Mouse (Mus musculus) adrenal gland, postnatal 14 days (tissue): Measurements from ENCODE around the gene Nppa. TPM values are rescaled to one million over a fixed set of nuclear protein-coding genes. Genes with fewer than 3 reads are reported as not detected.

Source experiments
- DNase-seq: peaks from one replicate; pipeline ENCODE4 v3.0.0; 2021; ENCODE audit warnings: mixed read lengths
- long read RNA-seq, 2 experiments: library from polyadenylated mRNA; stranded (forward); transcript quantifications; one replicate each; pipeline ENCODE4 v2.0.0; 2021
- total RNA-seq: library from RNA; stranded (reverse); gene quantifications from 2 replicates; pipeline ENCODE4 v1.2.3, GENCODE M21; 2021

Nppa gene
- total RNA-seq: not detected in 2 replicates
- long read RNA-seq, experiment 1: 0 reads
- long read RNA-seq, experiment 2: 0 reads

DNA sequence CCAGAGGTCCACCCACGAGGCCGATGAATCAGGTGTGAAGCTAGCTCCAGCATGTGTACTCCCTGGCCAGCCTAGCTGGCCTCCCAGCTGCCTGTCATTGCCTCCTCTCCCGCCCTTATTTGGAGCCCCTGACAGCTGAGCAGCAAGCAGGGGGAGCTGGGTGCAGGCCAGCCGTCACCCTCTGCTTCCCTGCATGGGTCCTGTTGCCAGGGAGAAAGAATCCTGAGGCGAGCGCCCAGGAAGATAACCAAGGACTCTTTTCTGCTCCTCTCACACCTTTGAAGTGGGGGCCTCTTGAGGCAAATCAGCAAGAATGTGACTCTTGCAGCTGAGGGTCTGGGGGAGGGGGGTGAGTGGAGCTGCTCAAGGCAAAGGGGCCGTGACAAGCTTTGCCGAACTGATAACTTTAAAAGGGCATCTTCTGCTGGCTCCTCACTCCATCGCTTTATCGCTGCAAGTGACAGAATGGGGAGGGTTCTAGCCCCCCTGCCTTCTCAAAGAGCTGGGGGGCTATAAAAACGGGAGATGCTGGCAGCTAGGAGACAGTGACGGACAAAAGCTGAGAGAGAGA, at the start of gene Nppa:
Gene Nppa, plus strand, starts transcription at position 521 of the 571 bp plus-strand sequence.
- DNase-seq: no peak

DNA sequence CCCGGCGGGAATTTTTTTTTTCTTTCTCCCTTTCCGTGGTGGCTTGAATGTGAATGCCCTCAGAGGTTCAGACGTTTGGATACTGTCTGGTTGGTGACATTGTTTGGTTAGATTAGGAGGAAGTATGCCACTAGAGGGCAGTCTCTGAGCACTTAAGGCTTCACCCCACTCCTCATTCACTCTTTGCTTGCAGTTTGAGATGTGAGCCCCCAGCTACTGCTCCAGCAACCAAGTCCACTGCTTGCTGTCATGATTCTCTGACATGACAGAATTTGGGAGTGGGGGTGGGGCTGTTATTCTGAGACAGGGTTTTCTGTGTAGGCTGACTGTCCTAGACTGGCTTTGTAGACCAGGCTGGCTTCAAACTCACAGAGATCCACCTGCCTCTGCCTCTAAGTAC, 46.9 kb upstream of the Nppa start:
- peak; percentile 39 for DNase-seq

DNA sequence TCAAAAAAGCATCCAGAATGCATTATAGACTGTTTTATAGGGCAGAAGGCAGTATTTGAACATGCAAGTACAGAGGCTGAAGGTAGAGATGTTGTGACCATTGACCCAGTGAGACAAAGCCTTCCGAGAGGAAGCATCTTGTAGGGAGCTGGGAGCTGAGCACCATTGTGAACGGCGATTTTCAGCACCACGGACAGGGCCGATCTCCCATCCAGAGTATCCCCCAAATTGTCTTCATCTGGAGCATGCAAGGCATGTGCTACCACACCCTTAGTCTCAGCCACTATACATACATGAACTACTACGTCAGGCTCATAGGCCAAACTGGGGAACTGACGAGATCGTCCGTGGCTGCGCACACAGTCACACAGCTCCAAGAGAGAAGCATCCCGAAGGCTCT, 43.4 kb upstream of the Nppa start:
- DNase-seq: peak; percentile 52

DNA sequence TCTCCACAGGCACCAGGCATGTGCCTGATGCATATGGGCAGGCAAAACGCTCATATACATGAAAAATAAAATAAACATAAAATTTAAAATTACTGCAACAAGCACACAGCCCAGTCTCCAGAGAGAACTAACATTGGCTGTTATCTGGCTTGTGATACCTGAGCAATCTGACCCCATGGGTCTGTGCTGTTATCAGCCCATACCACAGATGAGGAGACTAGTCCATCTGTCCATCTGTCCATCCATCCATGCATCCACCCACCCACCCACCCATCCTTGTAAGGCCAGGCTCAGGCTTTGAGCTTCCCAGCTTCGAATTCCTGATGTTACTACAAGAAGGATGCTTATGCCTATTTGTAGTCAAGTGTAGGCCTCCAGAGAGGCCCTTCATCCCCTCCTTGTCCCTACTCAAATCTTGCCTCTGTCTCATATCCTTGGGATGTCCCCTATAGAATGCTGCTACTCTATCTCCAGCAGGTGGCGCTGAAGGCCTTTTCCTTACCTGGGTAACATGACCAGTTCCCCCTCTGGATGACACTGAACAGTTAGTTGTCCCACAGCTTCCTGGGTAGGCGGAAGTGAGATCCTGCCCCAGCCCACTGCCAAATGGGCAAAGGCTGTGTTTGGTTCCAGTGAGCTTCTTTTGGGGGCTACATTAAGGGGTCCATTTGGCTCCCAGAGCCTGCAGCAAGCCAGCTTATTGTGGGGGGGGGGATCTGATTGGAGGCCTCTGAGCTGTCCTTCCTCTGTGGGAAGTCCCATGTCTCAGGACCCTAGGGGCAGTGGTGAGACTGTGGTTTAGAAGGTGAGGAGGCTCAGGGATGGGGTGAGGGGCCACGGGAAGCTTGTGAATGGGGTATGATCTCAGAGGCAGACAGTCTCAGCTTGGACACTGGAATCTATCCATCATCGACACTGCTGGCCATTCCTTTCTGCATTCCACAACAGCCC, 40.4 kb upstream of the Nppa start:
- peak; percentile 87 for DNase-seq

DNA sequence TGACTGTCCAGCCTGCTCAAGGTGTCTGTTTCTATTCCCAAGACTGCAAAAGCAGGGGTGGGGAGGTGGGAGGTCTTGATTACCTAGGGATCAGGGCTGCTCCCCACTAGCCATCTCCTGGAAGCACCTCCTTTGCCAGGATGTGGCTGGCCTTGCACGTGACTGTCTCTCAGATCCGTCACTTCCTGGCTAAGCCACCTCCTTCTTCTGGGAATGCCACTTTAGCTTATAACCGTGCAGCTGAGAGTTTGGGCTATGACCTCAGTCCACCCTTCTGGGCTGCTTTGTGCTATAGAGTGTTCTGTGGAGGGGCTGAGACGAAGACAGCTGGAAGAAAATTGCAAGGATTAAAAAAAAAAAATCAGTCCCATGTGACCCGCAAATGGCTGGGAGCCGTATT, 37.7 kb upstream of the Nppa start:
- DNase-seq: peak; percentile 3

DNA sequence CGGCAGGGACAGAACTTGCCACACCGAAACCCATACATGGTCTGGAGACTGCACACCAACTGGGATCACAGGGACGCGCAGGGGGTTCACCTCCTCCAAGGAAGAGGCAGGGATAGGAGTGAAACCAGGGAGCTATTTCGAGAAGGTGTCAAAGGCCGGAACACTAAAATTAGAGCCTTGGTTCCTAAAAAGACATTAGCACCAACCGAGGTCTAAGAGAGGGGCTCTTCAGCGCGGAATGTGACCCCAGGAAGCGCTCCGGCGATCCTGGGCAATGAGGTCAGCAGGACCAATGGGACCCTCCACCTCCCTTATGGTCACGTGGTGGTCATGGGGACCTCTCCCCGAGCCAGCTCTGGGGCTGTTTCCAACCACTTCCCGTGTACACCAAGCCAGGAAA, 36.9 kb upstream of the Nppa start:
- DNase-seq: peak; percentile 2

DNA sequence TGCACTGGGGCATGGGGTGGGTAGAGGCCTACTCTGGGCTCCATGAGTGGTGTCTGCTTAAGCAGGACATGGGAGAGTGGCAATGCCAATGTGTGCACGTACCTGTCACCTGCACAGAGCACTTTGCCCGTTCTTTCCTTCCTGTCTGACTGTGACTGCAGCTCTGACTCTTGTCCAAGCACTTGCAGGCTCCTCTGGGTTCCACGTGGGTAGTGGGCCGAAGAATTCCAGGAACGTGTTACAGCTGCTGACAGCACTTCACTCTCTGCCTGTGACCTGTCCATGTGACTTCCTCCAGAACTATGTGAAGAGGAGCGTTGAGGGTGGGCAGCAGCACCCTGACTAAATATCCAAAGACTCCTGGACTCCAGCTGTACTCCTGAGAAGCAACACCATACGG, 34.8 kb upstream of the Nppa start:
- DNase-seq: no peak

DNA sequence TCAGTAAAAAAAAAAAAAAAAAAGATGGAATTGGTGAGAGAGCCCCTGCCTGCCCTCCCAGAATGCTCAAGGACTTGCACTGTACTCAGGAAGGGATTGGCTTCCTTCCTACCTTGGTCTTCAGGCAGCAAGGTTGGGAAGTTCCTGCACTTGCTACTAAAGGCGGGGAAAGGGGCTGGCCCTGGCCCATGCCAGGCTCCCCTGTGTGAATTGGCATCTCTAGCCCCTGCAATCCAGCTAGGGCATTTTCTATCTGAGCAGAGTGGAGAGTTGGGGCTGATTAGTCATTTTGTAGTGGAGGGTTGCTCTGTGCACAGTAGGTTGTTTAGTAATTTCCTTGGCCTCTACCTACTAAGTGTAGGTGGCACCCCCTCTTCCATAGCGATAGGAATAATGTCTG, 31.7 kb upstream of the Nppa start:
- DNase-seq: no peak

DNA sequence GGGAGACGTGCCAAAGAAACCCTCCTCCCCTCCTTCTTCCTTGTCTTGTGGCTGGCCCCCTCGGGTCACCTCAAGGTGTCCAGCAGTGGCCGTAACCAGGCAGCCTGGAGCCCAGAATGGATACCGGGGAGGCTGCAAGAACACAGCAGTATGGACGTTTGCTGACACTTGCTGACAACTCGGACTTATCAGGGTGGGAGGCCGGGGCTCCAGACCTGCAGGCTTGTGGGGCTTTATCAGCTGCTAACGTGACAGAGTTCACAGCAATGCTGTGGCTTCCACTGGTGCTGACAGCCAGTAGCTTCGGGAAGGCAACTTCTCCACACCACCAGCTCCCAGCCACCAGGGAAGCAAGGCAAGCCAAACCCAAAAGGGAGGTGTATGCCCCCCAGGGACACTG, 31.2 kb upstream of the Nppa start:
- DNase-seq: no peak

DNA sequence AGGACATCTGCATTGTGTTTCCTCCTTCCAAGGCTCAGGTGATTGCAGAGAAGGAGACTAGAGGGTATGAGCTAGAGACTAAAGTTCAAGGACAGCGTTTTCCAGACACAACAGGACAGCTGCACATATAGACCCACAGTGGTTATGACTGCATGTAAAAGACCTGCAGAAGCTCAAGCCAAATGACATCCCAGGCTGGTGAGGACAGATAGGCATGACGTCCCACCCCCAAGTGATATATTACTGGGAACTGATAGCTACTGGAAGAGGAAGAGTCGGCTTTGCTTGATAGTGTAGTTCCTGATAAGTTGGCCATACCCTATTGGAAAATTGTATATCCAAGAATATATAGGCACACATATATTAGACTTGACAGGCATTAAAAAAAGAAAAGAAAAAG, 24.3 kb upstream of the Nppa start:
- DNase-seq: no peak

DNA sequence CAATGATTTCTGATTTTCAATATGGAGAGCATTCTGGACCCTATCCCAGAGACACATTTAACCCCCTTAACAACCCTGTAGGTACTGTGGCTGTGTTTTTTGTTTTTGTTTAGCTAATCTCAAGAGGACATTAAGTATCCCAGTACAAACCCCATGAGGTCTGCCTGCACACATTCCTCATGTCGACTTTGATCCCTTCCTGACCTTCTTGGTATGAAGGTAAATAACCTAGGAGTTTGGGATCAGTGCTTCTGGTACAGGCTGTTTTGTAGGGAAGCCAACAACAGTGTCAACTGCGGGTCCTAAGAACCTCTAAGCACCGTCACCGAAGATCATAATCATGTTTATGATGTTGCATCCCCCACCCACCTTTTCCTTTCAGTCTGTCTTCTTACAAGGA, 22.8 kb upstream of the Nppa start:
- DNase-seq: no peak

DNA sequence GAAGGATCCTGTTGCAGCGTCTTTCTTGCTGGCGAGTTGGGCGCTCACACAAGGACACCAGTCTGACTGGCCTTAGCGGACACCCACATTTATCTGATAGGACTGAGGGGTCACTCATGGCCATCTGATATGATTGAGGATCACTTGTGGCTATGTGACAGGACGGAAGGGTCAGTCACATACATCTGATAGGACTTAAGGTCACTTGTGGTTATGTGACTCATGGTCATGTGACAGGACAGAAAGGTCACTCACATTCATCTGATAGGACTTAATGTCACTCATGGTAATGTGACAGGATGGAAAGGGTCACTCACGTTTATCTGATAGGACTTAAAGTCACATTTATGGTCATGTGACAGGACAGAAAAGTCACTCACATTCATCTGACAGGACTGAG, 22.1 kb upstream of the Nppa start:
- DNase-seq: peak; percentile 37

DNA sequence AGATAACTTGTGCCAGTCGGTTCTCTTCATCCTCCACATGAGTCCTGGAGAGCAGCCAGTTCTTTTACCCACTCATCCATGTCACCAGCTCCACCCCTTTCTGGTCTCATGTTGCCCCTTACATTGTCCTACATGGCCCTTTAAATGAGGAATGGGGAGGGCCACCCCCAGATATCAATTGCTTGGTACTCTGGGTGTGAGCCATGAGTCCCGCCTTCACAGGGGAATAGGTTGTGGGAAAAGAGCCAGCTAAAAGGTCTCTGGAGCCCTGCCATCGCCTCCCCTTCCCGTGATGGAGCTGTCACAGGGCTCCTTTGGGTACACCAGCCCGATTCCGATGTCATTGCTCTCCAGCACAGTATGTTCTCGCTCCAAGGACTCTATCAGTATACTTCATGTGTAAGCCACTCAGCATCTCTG, 21.1 kb upstream of the Nppa start:
- no peak for DNase-seq

DNA sequence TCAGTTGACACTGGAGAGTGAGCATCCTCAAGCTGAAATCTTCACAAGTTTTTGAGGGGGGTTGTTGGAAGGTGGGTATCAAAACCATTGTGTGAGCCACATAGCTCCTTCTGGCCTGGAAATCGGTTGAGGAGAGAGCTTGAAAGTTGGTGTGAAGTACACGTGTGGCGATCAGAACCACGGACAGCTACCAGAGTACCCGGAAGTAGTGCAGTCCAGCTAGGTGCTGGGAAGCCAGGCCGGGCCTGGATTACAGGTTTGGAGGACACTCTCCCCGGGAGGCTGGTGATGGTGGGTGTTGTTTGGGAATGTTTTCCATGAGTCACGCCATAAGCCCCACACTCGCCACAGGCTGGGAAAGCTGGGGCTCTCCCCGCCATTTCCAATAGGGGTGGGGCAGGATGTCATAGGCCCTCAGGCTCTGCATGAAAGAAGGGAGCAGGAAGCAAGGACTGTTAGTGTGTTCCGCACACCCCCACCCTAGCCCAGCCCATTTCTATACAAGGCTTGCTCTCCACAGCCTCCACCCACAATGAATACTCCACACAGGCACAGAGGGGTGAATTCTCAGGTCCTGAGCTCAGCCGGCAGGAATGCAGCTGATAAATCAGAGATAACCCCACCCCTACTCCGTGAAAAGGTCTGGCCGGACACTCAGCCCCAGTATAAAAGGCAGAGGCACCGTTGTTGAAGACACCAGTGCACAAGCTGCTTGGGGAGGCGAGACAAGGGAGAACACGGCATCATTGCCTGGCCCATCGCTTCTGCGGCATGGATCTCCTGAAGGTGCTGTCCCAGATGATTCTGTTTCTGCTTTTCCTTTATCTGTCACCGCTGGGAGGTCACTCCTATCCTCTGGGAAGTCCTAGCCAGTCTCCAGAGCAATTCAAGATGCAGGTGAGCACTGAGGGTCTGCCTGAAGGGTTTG, 15.1 kb upstream of the Nppa start, which contains the start of gene Nppb:
Gene Nppb, plus strand, starts transcription at position 584 of the 928 bp plus-strand sequence.
- peak; percentile 76 for DNase-seq

DNA sequence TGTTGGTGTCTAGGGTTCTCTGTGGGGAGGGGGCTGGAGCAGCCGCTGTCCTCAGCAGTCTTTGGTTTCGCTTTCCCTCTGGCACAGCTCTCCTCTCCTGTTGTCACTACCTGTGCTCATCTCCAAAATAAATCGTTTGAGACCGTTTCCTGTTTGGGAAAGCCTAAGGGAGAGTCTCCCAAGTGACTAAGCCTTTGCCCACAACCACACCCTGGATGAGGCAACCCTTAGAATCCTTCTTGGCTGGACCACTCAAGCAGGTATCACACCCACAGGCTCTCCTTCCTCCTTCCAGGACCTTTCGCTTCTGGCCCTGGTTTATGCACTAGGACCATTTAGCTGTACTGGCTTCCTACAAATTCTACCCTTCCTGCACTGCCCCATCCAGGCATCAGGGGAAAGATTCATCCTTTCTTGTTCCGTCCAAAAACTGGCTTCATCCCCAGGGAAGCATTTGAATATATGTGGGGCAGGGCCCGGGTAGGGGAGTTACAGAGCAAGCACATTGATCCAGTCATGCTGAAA, 6.9 kb upstream of the Nppa start:
- no peak for DNase-seq

DNA sequence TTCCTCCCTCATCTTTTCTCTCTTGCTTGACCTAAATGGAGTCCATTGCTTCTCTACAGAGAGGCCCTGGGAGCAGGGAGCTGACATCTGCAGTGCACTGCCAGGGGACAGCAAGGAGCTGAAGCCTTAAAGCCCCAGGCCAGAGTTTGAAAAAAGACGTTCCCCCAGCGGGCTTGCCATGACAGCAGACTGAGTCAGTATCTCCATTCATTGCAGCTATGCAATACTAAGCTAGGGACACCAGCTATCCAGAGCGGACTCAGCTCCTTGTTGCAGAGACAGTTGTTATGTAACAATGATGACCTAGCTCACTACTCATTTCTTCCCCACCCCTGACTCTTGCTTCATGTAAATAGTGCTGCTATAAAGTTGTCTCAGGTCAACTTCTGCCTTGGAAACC, 5.2 kb upstream of the Nppa start:
- DNase-seq: no peak

DNA sequence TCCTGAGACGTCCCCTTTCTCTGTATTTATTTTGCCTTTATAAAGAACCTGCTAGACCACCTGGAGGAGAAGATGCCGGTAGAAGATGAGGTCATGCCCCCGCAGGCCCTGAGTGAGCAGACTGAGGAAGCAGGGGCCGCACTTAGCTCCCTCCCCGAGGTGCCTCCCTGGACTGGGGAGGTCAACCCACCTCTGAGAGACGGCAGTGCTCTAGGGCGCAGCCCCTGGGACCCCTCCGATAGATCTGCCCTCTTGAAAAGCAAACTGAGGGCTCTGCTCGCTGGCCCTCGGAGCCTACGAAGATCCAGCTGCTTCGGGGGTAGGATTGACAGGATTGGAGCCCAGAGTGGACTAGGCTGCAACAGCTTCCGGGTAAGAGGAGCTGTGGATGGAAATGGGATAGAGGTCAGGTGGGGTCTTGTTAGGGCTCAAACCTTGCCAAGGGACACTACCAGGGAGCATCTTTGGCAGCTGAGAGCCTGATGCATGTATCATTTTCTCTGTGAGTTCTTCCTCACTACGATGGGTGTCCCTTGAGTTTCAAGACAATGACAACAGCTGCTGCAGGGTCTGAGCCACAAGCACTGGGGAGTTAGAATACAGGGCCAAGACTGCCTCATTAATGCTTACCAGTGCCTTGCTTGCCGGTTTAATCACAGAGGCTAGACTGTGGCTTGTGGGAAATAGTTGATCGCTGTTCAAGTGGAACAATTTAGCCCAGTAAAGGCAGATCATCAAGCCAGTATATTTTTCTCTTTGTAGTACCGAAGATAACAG, 679 bp downstream of the Nppa start:
- no peak for DNase-seq

DNA sequence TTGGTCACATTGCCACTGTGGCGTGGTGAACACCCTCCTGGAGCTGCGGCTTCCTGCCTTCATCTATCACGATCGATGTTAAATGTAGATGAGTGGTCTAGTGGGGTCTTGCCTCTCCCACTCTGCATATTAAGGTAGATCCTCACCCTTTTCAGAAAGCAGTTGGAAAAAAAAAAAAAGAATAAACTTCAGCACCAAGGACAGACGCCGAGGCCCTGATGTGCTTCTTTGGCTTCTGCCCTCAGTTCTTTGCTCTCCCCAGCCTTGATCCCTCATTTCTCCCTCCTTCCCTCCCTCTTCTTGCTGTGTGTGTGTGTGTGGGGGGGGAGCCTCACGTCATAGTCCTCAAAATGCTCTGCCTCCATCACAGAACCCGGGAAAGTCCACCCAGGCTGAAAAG, 1.3 kb downstream of the Nppa start:
- DNase-seq: no peak

DNA sequence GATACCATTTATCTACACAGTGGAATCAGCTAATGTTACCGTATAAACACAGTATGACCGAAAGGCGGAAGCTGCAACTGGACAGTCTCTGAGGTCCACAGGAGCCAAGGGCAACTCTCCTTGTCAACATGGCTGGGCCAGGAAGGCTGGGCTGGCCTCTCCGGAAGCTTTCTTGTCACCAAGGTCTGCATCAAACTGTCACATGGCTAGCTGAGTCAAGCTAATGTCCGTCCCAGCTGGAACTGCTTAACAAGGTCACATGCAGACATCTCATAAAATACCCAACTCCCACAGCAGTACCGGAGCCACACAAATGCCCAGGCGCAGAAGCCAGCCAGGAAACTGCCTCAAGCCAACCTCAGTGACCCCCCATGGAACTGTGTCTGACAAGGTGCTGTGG, 3.8 kb downstream of the Nppa start:
- DNase-seq: peak; percentile 78

DNA sequence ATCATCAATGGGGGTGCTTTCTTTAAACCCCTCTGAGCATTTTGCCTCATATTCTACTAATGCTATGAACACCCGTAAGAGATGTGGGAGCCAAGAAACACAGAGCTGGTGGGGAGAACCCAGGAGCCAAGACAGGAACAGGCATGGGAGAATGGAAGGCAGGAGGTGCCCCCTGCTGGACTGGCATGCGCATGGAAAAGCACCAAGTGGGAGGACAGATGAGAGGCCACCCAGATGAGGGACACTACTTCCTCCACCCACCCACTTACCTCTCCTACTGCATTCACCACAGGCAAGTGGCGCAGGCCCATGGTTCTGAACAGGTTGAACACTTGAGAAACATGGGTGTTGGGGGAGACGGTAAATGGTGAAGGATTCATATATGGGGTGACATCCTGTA, 7.9 kb downstream of the Nppa start:
- peak; percentile 81 for DNase-seq

DNA sequence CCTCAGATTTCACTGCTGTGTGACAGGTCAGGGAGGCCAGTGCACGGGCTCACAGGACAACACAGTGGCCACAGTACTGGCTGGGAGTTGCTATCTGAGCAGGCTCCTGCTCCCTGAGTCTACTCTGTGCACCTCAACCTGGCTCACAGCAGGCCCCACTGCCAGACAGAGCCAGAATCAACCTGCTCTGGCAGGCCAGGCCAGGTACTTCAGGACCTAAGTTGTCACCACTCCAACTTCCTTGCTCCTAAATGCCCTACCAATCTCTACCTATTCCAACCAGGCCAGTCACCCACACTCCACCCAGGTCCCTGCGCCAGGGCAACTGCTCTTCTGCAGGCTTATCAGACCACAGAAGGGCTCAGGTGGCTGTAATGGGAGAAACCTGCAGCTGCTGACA, 9.1 kb downstream of the Nppa start:
- DNase-seq: no peak

DNA sequence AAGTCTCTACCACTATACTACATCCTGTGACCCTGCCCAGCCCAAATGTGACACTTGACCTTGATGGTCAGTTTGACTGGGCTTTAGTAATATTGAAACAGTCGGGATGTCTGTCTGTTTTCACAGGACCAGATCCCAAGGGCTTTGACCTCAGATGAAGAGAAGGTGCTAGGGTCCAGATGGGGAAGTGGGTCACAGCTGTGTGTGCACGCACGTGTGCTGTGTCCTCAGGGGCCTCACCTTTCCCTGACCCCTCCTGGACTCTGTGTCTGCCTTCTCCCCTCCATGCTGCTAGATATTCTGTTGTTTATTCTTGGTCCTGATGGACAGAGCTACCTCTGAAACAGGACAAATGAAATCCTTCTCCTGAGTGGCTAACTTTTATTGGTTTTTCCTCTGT, 10.8 kb downstream of the Nppa start:
- DNase-seq: no peak
